Mouse (Mus musculus): Measurements from ENCODE around the gene Ppp3ca. TPM values are rescaled to one million over a fixed set of nuclear protein-coding genes. Genes with fewer than 3 reads are reported as not detected.

Ppp3ca gene
- total RNA-seq, 4 experiments from 2014 or later: 870 to 989 (median 929) TPM

DNA sequence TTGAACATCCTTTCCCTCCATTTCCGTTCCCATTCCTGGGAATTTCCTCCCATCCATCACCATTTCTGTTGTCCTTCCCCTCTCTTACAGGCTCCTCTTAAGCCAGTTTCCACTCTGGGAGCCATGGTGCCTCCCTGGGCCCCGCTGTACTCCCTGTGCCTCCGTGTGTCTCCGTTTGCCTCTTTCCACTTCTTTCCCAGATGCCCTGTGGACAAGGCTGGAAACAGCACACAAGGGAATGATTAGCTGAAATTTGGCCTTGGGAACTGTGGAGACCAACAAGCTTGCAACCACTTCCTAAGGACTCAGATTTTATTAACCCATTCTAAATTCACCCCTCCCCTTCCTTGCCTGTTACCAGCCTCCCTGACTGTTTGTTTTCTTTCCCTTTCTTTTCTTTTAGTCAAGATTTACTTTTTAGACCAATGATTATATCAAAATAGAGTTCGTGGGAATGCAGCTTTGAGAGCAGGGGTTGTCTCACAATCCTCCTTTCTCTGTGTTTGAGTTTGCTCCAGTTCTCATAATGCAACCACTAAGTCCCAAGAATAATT is 93.9 kb downstream of the Ppp3ca start:
- DNase-seq (ENCODE audit: low spot score in 2 of 2): no peak

DNA sequence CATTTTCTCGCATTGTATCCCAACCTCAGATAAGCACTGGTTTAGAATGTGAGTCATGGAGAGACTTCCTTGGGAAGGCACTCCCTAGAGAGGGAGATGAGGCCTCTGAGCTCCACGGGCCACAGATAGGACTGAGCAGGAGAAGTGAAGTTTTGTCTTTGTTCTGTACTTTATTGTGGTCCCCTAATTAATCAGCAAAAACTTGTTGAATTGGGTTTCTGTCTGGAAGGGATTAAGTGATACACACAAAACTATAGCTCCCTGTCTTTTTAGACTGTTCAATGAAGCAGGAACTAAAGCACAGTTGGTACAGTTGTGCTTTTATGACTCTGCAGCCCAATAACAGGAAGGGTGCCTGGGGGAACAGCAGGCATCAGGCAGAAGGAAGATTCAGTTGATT is 95.6 kb downstream of the Ppp3ca start:
- no peak for DNase-seq (ENCODE audit: low spot score in 2 of 2)

DNA sequence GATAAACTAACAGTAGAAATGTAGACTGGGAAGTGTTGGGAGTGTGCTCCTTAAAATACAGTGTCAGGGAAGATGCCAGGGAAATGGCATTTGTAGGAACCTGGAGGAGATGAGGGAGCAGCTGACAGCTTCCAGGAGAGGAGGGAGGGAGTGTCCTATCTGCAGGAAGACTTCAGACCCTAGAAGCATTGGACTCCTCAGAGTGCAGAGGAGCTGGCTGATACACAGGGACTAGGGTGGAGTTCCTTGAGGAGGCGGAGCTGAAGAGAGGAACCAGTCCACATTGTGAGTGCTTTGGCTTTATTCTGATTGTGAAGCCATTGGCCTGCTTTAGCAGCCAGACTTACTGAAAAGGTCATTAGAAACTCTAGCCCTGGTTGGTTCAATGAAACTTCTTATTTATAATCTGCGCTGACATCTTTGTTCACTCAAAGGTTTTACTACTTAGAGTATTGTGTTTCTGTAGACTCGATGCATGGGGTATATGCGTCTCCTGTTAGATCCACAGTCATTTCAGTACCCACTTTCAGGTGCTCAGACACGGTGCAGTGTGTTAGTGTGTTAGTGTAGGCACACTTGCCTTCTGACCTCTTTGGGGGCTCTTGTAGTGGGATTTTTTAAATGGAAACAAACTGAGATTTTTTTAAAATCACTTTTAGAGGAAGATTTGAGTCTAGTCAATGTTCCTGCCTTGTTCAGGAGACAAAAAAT is 99.0 kb downstream of the Ppp3ca start:
- DNase-seq (ENCODE audit: low spot score in 2 of 2): no peak

DNA sequence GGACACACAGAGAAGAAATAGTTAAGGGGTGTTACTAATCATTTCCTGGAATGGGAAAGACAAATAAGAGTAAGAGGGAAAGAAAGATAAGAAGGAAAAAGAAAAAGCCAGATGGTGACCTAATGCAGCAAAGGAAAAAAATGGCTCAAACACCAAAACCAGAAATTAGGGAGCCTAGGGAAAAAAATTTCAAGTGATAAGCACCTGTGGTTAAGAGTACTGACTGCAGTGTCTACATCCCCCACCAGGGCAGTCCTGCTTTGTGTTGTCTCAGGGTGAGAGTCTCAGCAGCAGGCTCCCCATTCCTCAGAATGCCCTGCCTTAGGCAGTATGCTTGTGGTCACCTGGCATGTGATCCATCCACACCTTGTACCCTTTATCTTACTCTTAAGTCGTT is 99.6 kb downstream of the Ppp3ca start:
- no peak for DNase-seq (ENCODE audit: low spot score in 2 of 2)

DNA sequence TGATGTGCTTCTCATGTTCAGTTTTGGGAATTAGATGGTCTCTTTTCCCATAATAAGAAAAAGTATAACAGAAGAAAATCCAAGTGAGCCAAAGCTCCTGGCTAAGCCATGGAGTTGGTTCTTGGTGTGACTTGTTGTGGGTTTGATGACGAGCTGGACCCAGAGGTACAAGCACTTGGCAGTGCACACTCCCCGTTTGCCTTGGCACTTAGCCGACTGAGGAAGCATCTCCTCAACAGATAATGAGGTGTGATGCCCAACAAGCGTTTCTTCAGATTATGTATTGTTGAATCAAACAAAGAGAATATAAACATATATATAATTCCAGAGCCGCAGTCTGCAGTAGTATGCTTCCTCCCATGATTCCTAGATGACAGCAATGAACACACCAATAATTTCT is 101.8 kb downstream of the Ppp3ca start:
- no peak for DNase-seq (ENCODE audit: low spot score in 2 of 2)

DNA sequence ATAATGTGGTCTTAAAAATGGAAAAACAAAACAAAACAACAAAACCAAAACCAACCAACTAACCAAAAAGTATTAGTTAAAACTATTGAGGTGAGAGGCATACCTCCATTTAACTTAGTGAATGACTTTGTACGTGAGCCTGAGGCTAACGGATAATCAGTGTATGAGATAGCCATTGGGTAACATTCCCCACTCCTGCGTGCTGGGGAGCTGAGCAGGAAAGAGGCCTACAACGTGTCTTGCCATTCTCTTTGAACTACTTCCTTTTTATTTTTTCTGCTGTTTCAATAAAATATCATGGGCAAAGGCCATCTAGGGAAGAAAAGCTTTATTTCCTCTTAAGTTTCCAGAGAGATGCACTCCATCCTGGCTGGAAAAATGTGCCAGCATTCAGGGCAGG is 103.3 kb downstream of the Ppp3ca start:
- DNase-seq (ENCODE audit: low spot score in 2 of 2): no peak

- no peak for DNase-seq (ENCODE audit: low spot score in 2 of 2)
These were observed 104.3 kb downstream of the Ppp3ca start for GRCm38 (mm10) chr3:136774196-136774595.

- no peak for DNase-seq (ENCODE audit: low spot score in 2 of 2)
These were observed 106.6 kb downstream of the Ppp3ca start for GRCm38 (mm10) chr3:136776525-136776924.

- DNase-seq (ENCODE audit: low spot score in 2 of 2): no peak
These were observed 107.5 kb downstream of the Ppp3ca start for GRCm38 (mm10) chr3:136777380-136777779.

GRCm38 (mm10) chr3:136777787-136778216 is 107.9 kb downstream of the Ppp3ca start:
- DNase-seq (ENCODE audit: low spot score in 2 of 2): no peak

GRCm38 (mm10) chr3:136780321-136780720 is 110.4 kb downstream of the Ppp3ca start:
- DNase-seq (ENCODE audit: low spot score in 2 of 2): no peak

DNA sequence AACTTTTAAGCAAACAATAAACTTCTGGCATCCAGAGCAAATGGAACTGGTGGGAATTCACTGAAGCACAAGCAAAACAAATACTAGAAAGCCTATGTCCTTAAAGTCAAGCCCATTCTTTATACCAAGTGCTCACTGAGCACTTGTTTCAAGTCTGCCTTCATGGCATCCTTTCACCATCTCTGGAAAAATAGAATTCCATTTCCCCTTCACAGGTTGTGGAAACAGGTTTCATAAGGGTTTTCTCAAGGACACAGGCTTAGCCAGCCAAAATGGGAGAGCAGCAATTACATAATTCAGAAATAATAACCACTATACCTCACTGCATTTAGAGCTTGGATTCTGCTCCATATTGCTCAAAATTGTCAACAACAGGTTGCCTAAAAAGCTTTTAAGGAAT is 112.1 kb downstream of the Ppp3ca start:
- DNase-seq (ENCODE audit: low spot score in 2 of 2): no peak

GRCm38 (mm10) chr3:136785686-136786085 is 115.8 kb downstream of the Ppp3ca start:
- DNase-seq (ENCODE audit: low spot score in 2 of 2): no peak

- no peak for DNase-seq (ENCODE audit: low spot score in 2 of 2)
These were observed 120.4 kb downstream of the Ppp3ca start for GRCm38 (mm10) chr3:136790261-136790871.

GRCm38 (mm10) chr3:136791404-136791803 is 121.5 kb downstream of the Ppp3ca start:
- no peak for DNase-seq (ENCODE audit: low spot score in 2 of 2)

DNA sequence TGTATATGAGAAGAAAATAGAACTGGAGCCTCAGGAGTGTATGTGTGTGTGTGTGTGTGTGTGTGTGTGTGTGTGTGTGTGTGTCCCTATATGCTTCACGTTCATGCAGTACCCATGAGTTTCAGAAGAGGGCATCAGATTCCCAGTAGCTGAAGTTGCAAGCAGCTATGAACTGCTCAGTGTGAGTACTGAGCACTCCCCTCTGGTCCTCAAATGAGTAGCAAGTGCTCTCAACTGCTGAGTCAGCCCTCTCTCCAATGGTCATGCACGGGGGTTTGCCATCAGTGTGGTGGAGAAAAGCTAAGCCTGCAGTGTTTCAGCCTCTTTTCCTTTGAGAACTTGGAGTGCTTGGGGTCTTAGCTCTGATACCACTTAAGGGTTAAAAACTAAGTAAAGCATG is 122.0 kb downstream of the Ppp3ca start:
- DNase-seq (ENCODE audit: low spot score in 2 of 2): no peak

GRCm38 (mm10) chr3:136793411-136793810 is 123.5 kb downstream of the Ppp3ca start:
- no peak for DNase-seq (ENCODE audit: low spot score in 2 of 2)

DNA sequence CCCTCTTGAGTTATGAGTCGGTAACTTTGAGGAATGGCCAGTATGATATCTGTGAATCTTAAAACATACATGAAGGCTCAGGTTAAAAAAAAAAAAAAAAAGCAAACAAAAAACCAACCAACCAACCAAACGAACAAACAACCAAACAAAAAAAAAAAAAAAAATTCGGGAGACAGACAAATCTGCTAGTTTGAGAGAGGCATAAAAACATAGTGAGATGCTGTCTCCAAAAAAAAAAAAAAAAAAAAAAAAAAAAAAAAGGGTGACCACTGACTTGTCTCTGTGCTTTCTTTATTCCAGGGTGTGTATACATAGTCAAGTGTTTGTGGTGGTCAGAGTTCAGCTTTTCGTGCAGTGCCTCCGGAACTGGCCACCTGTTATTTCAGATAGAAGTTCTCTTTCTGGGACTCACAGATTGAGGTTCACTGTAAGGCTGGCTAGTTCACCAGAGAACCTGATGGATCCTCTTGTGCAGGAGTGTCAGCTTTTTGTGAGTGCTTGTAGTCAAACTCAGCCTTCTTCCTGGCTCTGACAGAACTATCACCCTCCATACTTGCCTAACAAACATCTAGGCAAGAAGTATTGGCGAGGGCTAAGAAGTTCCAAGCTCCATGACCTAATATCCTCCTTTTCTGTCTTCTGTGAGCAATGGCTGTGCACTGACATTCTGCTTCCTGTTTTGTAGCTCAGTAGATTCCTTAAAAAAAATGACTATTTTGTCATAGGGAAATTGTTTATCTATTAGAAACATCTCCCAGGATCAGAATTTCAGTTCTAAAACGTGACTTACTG is 124.7 kb downstream of the Ppp3ca start:
- DNase-seq (ENCODE audit: low spot score in 2 of 2): no peak

DNA sequence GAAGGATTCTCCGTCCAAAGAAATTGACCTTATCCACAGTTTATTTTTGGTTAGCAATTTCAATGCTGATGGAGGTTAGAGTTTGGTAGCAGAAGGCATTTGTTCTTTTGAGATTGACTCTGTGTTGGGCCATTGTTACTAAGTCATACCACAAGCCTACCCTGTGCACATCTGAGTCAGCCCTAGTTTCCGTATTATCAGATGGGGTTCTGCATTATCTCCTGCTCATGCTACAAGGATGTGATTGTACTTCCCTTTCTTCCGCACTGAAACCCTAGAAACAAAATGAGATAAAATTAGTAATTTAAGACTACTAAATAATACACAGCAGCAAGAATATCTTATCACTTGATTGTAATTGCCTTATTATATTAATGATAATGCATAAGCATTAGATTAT is 129.0 kb downstream of the Ppp3ca start:
- DNase-seq (ENCODE audit: low spot score in 2 of 2): no peak

GRCm38 (mm10) chr3:136802595-136802994 is 132.7 kb downstream of the Ppp3ca start:
- DNase-seq (ENCODE audit: low spot score in 2 of 2): no peak

DNA sequence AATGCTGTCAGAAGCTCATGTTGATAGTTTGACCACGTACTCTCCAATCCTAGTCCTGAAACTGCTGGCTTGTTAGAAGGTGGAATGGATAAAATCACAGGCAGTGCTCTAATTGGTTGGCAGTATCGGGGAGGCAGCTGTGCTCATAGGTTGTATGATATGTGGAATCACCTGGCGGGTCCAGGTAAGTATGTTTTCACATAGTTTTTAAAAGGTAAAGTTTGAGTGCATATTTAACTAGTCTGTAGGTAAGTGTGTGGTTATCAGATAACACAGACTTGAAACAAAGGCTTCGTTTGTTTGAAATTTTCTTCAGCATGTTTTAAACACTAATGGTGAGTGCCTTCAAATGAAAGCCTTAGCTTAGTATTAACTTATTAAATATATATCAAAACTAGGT is 136.0 kb downstream of the Ppp3ca start:
- DNase-seq (ENCODE audit: low spot score in 2 of 2): no peak

DNA sequence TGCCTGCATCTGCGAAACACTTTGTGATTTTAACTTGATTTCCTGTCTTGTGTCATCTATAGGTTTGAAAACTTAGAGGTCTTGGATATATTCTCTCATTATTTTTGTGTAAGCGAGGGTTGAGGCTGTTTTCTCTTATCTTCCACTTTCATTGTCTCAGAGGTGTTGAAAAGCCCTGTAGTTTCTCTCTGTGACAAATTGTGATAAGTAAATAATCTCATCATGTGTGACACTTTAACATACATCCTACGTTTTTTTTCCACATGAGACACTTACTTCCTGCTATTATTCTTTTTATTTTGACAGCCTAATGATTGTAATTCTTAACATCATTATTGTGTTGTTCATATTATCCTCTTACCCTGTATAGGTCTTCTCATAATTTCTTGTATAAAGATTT is 140.3 kb downstream of the Ppp3ca start:
- no peak for DNase-seq (ENCODE audit: low spot score in 2 of 2)

Data from left cerebral cortex, adult 8-10 months (tissue).